Mouse (Mus musculus) CH12.LX (cell line): ENCODE results near the gene Alg9.

Experiments
- E2F4 ChIP-seq: IDR thresholded peaks from 2 replicates; pipeline ENCODE4 v1.6.1; 2011; ENCODE audit warnings: low read depth, low read length, improper control_type of control experiment; ENCODE audit not compliant: insufficient replicate concordance
- MYC ChIP-seq: IDR thresholded peaks from 2 replicates; pipeline ENCODE4 v1.6.1; 2011; ENCODE audit warnings: low read depth, mild to moderate bottlenecking, improper control_type of control experiment, low read length
- POLR2A ChIP-seq: IDR thresholded peaks from 2 replicates; pipeline ENCODE4 v1.6.1; 2011; ENCODE audit warnings: low read depth, mild to moderate bottlenecking, improper control_type of control experiment, low read length
- ZMIZ1 ChIP-seq: IDR thresholded peaks from 2 replicates; pipeline ENCODE4 v1.6.1; 2012; ENCODE audit warnings: low read depth, mild to moderate bottlenecking, inconsistent platforms, low read length, improper control_type of control experiment

DNA sequence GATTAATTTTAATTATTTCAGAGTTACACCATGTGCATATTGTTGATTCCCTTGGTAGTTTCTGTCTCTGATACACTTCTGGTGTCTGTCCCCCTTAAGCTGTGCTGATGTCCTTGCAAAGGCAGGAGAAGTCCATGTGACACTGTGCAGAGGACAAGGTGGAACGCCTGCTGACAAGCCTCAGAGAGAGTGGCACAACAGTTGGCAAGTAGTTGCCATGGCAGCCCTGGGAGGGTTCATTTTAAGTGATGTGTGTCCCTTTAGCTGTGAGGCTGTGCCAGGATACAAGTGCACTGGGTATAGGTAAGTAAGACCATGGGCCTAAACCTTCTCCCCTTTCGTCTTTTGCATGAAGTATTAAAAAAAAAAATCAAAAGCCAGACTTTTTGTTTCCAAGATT lies 4.8 kb upstream of the Alg9 start:
- TF ChIP-seq E2F4 (no peak), ZMIZ1 (no peak), MYC (no peak), POLR2A (no peak)
